Mouse (Mus musculus) stomach, postnatal 0 days (tissue): Measurements from ENCODE around the gene Olfr548-ps1.

Experiments
- CTCF ChIP-seq: IDR thresholded peaks from 2 replicates; pipeline ENCODE4 v1.5.1; 2016; ENCODE audit warnings: antibody characterized with exemption, low read depth, mild to moderate bottlenecking, moderate library complexity
- EP300 ChIP-seq: optimal IDR thresholded peaks from 2 replicates; pipeline ENCODE3; 2016; ENCODE audit warnings: antibody characterized with exemption

DNA sequence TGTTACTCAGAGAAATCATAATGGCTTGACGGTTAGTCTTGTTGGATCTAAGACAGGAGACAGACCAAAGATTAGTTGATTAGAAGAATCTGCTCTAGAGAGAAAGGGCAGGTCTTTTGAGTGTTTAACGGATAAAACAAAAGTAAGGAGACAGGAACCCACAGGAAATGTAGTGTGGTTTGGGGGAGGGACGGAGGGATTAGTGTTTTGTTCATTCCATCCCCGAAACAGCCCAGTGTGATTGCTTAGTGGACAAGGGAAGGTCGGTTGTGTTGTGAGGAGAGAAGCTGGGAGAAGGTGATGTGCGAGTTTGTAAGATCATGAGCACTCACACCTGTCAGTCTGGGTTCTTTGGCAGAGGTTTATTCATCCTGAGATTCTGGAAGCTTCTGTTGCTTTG, 35.3 kb downstream of the Olfr548-ps1 start:
- TF ChIP-seq CTCF, result no peak
- no peak for TF ChIP-seq EP300
